Mouse (Mus musculus): ENCODE measurements around the gene Ifna6.

DNA sequence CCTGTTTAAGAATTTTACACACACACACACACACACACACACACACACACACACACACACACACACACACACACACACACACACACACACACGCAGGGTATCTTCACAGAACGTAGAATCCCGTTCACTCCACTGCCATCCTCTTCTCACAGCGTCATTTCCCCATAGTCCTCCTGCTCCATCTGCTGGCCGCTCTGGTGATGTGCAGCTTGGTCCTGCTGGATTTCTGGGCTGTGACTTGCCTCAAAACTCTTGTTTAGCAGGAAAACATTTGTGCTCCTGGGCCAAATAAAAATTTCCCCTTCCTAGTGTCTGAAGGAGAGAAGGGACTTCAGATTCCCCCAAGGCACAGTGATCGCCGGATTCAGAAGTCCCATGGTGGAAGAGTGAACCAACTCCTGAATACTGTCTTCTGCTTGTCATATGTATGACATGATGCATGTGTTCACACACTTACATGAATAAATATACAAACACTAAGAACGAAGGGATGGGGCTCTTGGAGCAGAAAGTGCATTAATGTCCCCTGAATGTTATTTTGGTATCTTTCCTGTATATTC lies 40.2 kb downstream of the Ifna6 start:
- no peak for TF ChIP-seq GATA1 (IDR thresholded peaks at IDR 0.05; ENCODE audit: borderline replicate concordance, low read length)
- TF ChIP-seq FLI1 (IDR thresholded peaks at IDR 0.05; ENCODE audit: low read length), result no peak
